27 mouse cellular contexts compared by ENCODE assay signal in genomic region chr14:14528437-14528836, GRCm38 (mm10).
DNase-seq lines count a peak whose midpoint lies in the region; ATAC-seq and TF ChIP-seq lines count a peak whose summit lies in the region.
"Had no signal": no experiment of that assay in that cellular context is flagged by ENCODE, and none has a peak within 500 bp of the region (broad histone marks: within the 10 kb centered on the region; RNA-seq: fewer than 3 reads in every experiment).

No protein-coding gene starts in this region.

- no peaks in the 10 kb centered on the region for H3K9me3 ChIP-seq in liver, embryonic 11.5 days (ENCODE audit: control insufficient read depth, low read length)
- no peaks in the 10 kb centered on the region for H3K9me3 ChIP-seq in liver, embryonic 14.5 days (ENCODE audit: control insufficient read depth, low read length)
- H3K9me3 ChIP-seq in liver, embryonic 16.5 days (replicated peaks; ENCODE audit: control insufficient read depth, low read length), result no peaks in the 10 kb centered on the region
- H3K9me3 ChIP-seq: embryonic facial prominence, embryonic 13.5 days; embryonic facial prominence, embryonic 15.5 days; forebrain, embryonic 10.5 days; forebrain, embryonic 12.5 days; G1E had no signal

- no peaks in the 10 kb centered on the region for H3K4me1 ChIP-seq in liver, embryonic 11.5 days (replicated peaks; ENCODE audit: control insufficient read depth, insufficient read depth, low read length)
- no peaks in the 10 kb centered on the region; a peak in 1 of 4 replicates for H3K4me1 ChIP-seq in liver, embryonic 14.5 days (replicated peaks; ENCODE audit: control insufficient read depth in 2 of 2, insufficient read depth in 2 of 2, low read length in 1 of 2)
- H3K4me1 ChIP-seq in liver, embryonic 16.5 days (ENCODE audit: control insufficient read depth, low read depth, low read length), result no peaks in the 10 kb centered on the region; the same call in 1 of the 2 replicates
- H3K4me1 ChIP-seq: embryonic facial prominence, embryonic 13.5 days; embryonic facial prominence, embryonic 15.5 days; forebrain, embryonic 10.5 days; forebrain, embryonic 12.5 days had no signal

- no peak overlapping the region for H3K27ac ChIP-seq in liver, embryonic 11.5 days (ENCODE audit: low read depth, low read length)
- H3K27ac ChIP-seq in liver, embryonic 14.5 days, result no peak overlapping the region
- H3K27ac ChIP-seq in liver, embryonic 16.5 days (ENCODE audit: low read length), result peak overlapping the region; percentile 29; the same call in 1 of the 2 replicates
- H3K27ac ChIP-seq: embryonic facial prominence, embryonic 13.5 days; embryonic facial prominence, embryonic 15.5 days; forebrain, embryonic 10.5 days; forebrain, embryonic 12.5 days had no signal

- TF ChIP-seq EP300 in liver, embryonic 14.5 days (IDR thresholded peaks at IDR 0.05; ENCODE audit: low read depth), result no peak

- 61% methylated on average over 1 of the region's 1 CpGs for WGBS in liver, embryonic 11.5 days
- 42% methylated on average over 1 of the region's 1 CpGs for WGBS in liver, embryonic 14.5 days (ENCODE audit: insufficient replicate concordance)
- 41% methylated on average over 1 of the region's 1 CpGs for WGBS in liver, embryonic 16.5 days (ENCODE audit: insufficient replicate concordance)

- no peak overlapping the region for H3K4me3 ChIP-seq in liver, embryonic 11.5 days (ENCODE audit: low read depth, low read length)
- H3K4me3 ChIP-seq in liver, embryonic 14.5 days (ENCODE audit: insufficient read depth in 1 of 2, low read depth in 2 of 2, low read length in 2 of 2), result no peak overlapping the region
- H3K4me3 ChIP-seq in liver, embryonic 16.5 days (ENCODE audit: low read depth, low read length), result no peak overlapping the region
- H3K4me3 ChIP-seq: embryonic facial prominence, embryonic 13.5 days; embryonic facial prominence, embryonic 15.5 days; erythroblast, embryonic 14.5 days; forebrain, embryonic 10.5 days; forebrain, embryonic 12.5 days had no signal

- H3K9ac ChIP-seq in liver, embryonic 11.5 days (ENCODE audit: low read depth, low read length), result no peak overlapping the region
- no peak overlapping the region for H3K9ac ChIP-seq in liver, embryonic 14.5 days (replicated peaks)
- H3K9ac ChIP-seq in liver, embryonic 16.5 days (ENCODE audit: low read depth, low read length), result no peak overlapping the region
- H3K9ac ChIP-seq: embryonic facial prominence, embryonic 13.5 days; embryonic facial prominence, embryonic 15.5 days; forebrain, embryonic 12.5 days had no signal

- ATAC-seq in liver, embryonic 11.5 days (replicated peaks; ENCODE audit: low FRiP score), result peak; percentile 41; the same call in 1 of the 2 replicates
- 0 out of 2 replicates have a peak, but pooled peaks have one; percentile 47 for ATAC-seq in liver, embryonic 14.5 days (ENCODE audit: insufficient read depth)
- peak; percentile 94 for ATAC-seq in liver, embryonic 16.5 days (ENCODE audit: low read depth)
- ATAC-seq: CD4-positive, CD25-positive, alpha-beta regulatory T cell, adult 4 months; forebrain, embryonic 14.5 days; forebrain, embryonic 16.5 days; Patski had no signal

- no peaks in the 10 kb centered on the region for H3K36me3 ChIP-seq in liver, embryonic 11.5 days (ENCODE audit: control insufficient read depth, insufficient read depth, low read length)
- H3K36me3 ChIP-seq in liver, embryonic 14.5 days (replicated peaks; ENCODE audit: control insufficient read depth, insufficient read depth, low read depth), result no peaks in the 10 kb centered on the region
- no peaks in the 10 kb centered on the region for H3K36me3 ChIP-seq in liver, embryonic 16.5 days (ENCODE audit: control insufficient read depth, insufficient read depth)
- H3K36me3 ChIP-seq: embryonic facial prominence, embryonic 13.5 days; embryonic facial prominence, embryonic 15.5 days; forebrain, embryonic 10.5 days; forebrain, embryonic 12.5 days; G1E had no signal

- intact Hi-C loops in left cerebral cortex, postnatal 4 days (cut with DNase I), result no loop called here

- no peak for TF ChIP-seq CTCF in liver, embryonic 14.5 days (IDR thresholded peaks at IDR 0.05; ENCODE audit: low read depth)

- no peak for DNase-seq in liver, embryonic 11.5 days (ENCODE audit: low spot score)
- DNase-seq in liver, result no peak
- DNase-seq in liver, embryonic 14.5 days (ENCODE audit: low read depth in 3 of 3, low spot score in 3 of 3), result peak in 1 of 3 experiments; percentile 2
- DNase-seq in adrenal gland, adult 8-10 months, result no peak
- no peak for DNase-seq in thymus, postnatal 14 days
- no peak for DNase-seq in left cerebral cortex, postnatal 4 days
- DNase-seq: adrenal gland, postnatal 10 days; adrenal gland, postnatal 25 days; cerebellum, adult 11 months; cerebellum, adult 18-20 months; cerebellum, adult 8-10 months; cerebellum, adult 9-11 months; cerebellum, postnatal 14 days; cerebellum, postnatal 36 days; embryo, embryonic 11 days had no signal

- H3K27me3 ChIP-seq in liver, embryonic 11.5 days (replicated peaks; ENCODE audit: control insufficient read depth, insufficient read depth, low read length), result no peaks in the 10 kb centered on the region
- H3K27me3 ChIP-seq in liver, embryonic 14.5 days (ENCODE audit: control insufficient read depth, insufficient read depth, low read length), result no peaks in the 10 kb centered on the region
- H3K27me3 ChIP-seq in liver, embryonic 16.5 days (ENCODE audit: control insufficient read depth, insufficient read depth, low read depth, low read length), result no peaks in the 10 kb centered on the region
- H3K27me3 ChIP-seq: CH12.LX; embryonic facial prominence, embryonic 13.5 days; embryonic facial prominence, embryonic 15.5 days; forebrain, embryonic 12.5 days; Patski had no signal

- H3K4me2 ChIP-seq in liver, embryonic 11.5 days, result no peak overlapping the region
- no peak overlapping the region for H3K4me2 ChIP-seq in liver, embryonic 14.5 days (ENCODE audit: low read depth)
- H3K4me2 ChIP-seq in liver, embryonic 16.5 days (ENCODE audit: low read depth, low read length), result no peak overlapping the region
- H3K4me2 ChIP-seq: embryonic facial prominence, embryonic 13.5 days; embryonic facial prominence, embryonic 15.5 days; forebrain, embryonic 12.5 days had no signal

Comparison
In these comparisons a context has a peak if more than half of its experiments do, and no peak if none do; other contexts are left out.
1. ATAC-seq: peak in every context shown above with its lines; median percentile 94 in liver, embryonic 16.5 days; 47 in liver, embryonic 14.5 days; 41 in liver, embryonic 11.5 days.